Mouse (Mus musculus) embryo, embryonic 10 days (tissue): ENCODE results near the gene Fam222b.

ENCODE experiments used
- DNase-seq: peaks from one replicate; pipeline ENCODE4 v3.0.0-alpha.2; 2015; ENCODE audit warnings: low spot score

Fam222b gene

GRCm38 (mm10) chr11:78164924-78165760 lies 70.7 kb downstream of the Fam222b start, which contains the start of gene Traf4:
Gene Traf4 (minus strand): TSS chr11:78165589.
- peak; percentile 90 for DNase-seq

DNA sequence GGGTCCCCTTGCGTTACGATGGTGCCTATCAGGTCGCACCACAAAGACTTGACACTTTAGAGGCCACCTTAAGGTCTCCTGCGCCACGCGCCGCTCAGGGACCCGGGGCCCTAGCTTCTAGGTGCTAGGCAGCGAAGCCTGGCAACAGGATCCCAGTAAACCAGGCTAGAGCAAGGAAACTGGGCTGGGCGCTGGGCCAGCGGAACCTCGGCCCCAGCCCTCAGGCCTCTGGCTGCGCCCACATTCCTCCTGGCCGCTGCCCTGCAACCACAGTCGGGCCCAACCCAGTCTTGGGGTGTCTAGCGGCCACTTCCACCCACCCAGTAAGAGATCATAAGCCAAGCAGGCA lies 71.3 kb downstream of the Fam222b start:
- DNase-seq: no peak

- DNase-seq: peak; percentile 36
Measured at GRCm38 (mm10) chr11:78166161-78166560, 71.7 kb downstream of the Fam222b start.

- DNase-seq: no peak
Measured at GRCm38 (mm10) chr11:78166640-78167039, 72.2 kb downstream of the Fam222b start.

DNA sequence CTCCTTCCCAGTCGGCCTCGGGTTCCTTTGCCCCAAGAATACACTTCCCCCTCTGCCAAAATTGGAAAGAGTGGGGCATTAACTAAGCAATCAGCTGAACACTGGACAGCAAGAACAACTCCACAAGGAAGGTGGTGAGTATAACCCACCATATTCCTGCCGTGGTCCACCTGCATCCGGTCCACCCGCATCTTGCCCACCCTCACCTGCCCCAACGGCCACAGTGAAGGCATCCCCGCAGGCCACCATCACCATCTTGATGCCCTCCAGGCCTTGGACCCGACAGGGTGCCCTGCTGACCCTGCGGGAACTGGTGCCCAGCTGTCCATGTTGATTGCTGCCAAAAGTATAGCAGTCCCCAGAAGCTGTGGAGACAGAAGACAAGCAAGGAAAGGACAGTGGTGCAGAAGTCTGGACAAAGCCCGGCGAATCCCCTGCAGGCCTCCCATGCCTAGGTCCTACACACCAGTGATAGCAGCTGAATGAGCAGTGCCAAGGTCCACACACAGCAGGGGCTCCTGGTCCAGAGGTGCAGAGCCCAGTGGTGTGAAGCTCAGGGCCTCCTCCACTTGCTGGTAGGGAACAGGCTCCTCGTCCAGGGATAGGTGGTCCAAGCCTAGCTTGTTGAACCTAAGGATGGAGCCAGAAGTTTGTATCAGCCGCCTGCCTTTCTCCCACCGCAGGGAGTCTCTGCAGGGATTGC lies 72.9 kb downstream of the Fam222b start:
- no peak for DNase-seq

DNA sequence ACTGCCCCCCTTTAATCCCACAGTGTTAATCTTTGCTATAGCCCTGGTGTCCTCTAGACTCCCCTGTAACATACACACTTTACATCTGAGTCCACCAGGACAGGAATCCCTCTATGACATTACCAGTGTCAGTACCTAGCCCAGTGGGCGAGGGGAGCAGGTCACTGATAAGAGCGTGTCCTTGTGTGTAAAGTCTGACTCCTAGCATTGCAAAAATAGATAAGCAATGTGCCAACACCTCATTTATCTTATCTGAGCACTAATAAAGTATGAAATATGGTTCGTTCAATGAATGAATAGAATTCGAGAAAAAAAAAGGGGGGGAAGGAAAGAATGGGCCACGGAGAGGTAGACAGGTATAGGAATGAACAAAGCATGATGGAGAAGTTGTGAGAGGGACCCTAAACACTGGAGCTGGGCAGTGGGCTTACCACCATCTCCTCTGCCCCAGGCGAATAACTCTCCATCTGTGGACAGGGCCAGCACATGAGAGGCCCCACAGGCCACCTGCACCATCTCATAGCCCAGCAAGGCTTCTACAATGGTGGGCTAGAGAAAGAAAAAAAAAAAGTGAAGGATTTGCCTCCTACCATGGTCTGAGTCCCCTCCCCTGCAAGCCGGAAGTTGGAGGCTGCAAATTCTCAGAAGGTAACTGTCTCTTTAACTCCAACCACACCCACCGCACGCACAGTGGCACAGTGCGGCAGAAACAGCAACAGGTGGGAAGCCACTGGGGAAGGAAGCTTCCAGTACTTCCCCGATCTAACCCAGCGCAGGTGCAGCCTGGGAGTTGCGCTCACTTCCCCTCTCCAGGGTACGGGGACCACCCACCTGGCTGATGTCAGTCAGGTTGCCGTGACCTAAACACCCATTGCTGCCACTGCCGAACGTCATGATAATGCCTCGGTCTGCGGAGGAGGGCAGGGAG lies 74.3 kb downstream of the Fam222b start:
- no peak for DNase-seq

- DNase-seq: no peak
Measured at GRCm38 (mm10) chr11:78170306-78170705, 75.8 kb downstream of the Fam222b start.

GRCm38 (mm10) chr11:78171328-78171727 lies 76.9 kb downstream of the Fam222b start:
- no peak for DNase-seq

DNA sequence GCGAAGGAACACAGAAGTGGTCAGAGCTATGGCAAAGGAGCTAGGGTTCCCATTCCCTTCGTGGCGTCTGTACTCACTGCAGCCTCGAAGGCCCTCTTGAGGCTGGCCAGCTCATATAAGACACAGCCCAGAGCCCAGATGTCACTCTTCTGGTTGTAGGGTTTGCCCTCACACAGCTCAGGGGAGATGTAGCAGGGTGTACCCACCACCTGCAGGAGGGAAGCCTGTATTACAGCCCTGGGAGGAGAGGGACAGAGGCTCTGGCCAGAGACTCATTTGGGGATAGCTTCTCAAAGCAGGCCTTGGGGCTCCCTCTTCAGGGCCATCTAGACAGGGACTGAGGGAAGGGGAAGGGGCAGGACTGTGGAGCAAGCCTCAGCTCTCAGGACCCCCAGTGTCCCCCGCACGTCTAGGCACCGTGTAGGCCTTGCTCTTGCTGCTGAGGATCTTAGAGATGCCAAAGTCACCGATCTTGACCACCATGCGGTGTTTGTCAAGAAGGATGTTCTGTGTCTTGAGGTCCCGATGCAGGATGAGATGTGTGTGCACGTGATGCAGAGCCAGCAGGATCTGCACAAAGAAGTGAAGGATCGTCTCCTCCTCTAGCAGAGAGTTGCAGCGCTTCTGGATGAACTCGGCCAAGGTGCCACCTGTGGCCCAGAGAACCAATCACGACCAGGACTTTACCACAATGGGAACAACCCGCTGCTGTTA lies 77.7 kb downstream of the Fam222b start:
- DNase-seq: no peak

- DNase-seq: no peak
Measured at GRCm38 (mm10) chr11:78172748-78173383, 78.4 kb downstream of the Fam222b start.

DNA sequence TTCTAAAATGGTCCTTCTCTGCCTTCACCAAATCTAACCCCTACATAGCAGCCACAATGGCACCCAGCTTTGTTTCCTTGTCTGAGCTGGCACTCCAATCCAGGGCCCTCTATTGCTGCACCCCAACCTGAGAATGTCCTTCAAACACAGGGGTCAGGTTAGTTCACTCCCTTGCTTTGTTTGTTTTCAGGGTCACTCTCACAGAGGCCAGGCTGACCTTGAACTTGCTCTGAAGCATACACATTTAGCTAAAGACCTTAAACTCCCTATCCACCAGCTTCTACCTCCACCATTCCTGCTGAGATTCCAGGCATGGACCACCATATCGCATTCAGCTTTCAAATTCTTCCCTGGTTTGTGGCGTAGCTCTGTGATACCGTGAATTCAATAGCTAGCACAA lies 80.0 kb downstream of the Fam222b start:
- no peak for DNase-seq

DNA sequence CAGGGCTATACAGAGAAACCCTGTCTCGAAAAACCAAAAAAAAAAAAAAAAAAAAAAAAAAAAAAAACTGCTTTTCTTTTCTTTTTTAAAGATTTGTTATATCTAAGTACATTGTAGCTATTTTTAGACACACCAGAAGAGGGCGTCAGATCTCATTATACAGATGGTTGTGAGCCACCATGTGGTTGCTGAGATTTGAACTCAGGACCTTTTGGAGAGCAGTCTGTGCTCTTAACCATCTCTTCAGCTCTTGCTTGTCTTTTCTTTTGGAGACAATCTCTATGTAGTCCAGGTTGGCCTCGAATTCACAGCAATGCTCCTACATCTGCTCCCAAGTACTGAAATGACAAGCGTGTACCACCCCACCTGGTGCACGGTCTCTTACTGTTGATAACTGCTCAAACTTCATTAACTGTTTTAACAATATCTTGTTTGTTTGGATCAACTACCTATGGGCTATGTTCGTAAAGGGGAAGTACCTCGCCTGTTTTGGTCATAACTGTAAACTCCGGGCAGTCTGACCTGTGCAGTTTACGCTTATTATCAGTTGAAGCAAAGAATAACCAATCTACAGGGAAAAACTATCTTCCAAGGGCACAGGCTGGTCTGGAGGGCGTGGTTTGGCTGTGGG lies 81.4 kb downstream of the Fam222b start:
- DNase-seq: no peak

DNA sequence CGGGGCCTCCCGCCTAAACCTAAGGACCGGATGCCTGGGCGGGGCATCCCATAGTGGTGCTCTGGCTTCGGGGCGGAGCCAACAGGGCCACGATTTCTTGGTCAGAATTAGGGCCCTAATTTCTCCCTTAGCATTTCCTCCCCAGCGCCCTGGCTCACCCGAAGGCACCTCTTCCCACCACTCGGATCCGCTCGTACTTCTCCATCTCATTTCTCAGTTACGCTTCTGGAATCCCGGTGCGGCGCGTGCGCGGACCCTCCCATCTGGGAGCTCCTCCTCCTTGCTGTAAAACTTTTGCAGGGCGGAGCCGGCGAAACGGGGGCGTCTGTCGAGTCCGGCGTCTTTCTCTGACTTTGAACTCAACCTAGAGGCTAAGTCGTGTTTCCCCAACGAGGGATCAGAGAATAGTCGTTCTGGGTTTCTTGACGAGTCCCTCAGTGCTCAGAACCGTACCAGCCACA lies 82.0 kb downstream of the Fam222b start, which contains the start of the genes Nek8 and Tlcd1:
Gene Nek8 (minus strand): TSS at position 274 of the 461 bp plus-strand sequence.
Gene Tlcd1 (plus strand): TSS at position 310 of the 461 bp plus-strand sequence.
- peak; percentile 95 for DNase-seq

GRCm38 (mm10) chr11:78176905-78177331 lies 82.5 kb downstream of the Fam222b start:
- no peak for DNase-seq

DNA sequence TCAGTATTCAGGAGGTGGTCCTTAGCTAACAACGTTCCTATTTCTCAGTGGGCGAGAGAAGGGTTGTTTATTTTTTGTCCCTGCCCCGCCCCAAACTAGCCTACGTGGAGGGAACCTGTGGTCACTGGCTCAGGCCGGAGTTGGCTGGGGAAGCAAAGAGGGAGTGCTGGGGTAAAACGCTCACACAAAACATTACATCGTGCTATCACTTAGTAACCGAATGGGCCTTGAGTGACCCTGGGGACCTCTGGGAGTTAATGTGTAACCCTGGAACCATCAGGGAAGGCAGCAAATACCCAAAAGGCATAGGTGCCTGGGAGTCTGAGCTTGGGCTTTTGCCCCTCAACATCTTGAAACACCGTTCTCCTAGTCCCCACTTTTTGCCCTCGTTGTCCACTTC lies 83.0 kb downstream of the Fam222b start:
- DNase-seq: peak; percentile 59

- peak; percentile 98 for DNase-seq
Measured at GRCm38 (mm10) chr11:78177903-78178858, 83.7 kb downstream of the Fam222b start.

DNA sequence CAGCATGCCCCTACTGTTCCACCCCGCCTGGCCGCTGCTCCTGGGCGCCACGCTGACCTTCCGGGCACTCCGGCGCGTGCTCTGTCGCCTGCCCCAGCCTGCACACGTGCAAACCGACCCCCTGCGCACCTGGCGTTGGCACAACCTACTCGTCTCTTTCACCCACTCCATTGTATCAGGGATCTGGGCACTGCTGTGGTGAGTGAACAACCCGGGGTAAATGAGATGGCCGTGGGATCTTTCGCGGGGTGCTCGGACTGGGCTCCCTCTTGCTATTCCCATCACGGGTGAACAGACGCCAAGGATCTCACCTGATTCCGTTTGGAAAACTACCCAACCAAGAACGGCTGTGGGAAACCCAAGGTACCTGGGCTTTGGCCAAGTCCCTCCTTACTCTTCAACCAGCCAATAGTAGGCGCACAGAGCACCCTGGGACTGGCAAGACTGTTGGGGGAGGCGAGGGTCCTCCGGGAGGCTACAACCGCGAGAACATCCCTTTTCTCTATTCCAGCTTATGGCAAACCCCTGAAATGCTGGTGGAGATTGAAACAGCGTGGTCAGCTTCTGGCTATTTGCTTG lies 84.5 kb downstream of the Fam222b start:
- peak; percentile 72 for DNase-seq

DNA sequence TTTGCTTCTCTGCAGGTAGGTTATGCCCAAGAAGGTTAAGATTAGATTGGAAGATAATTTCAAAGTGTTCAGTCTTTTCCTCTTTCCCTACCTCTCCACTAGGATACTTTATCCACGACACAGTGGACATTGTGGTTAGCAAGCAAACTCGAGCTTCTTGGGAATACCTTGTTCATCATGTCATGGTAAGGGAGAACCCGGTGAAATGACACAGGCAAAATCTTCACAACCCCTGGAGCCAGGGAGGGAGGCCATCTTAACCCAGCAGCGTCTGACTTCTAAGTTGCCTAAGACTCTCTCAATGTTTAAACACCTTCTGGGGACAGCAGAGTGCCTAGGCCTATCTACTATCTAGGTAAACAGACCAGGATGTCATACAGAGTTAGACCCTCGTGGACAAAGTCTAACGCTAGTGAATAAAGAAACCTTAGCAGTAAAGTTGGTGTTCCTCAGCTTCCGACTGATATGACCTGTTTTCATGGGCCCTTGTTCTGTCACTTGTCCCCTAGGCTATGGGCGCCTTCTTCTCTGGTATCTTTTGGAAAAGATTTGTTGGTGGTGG lies 85.1 kb downstream of the Fam222b start:
- DNase-seq: peak; percentile 43
